Mouse (Mus musculus): Measurements from ENCODE around the gene Zscan21. TPM values are rescaled to one million over a fixed set of nuclear protein-coding genes. Genes with fewer than 3 reads are reported as not detected.
"Not testable (repeated sequence)": the region's sequence is repeated elsewhere in the genome, so short reads cannot be mapped to it uniquely, and the experiment has no call there.

The Zscan21 gene
- total RNA-seq, 2 experiments from 2014 or later = 12.7 to 17.0 TPM

DNA sequence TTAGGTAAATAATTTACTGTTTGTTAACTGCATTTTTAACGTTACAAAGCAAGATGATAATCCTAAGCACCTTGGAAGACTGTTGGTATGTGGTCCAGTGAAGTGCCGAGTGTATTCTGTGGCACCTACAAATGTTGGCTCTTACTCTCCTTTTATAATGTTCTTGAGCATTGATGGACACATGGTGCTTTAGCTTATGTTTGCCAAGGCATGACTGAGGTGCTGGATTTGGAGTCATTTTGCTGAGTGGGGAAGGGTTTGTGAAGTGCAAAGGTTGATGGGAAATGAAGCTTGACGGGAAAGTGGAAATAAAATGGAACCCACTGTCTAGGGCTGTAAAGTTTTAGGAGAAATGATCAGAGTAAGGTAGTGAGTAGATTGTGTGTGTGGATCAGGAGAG, 28.3 kb upstream of the Zscan21 start:
- no peak for DNase-seq
- no peak overlapping the region for H3K27ac ChIP-seq
- H3K4me3 ChIP-seq = no peak overlapping the region
- intact Hi-C loops (cut with DNase I) = loop anchor here (5.0 kb wide), 1 partner anchor 69 kb away; the partner anchor contains the start of gene Zfp113
- no peak for TF ChIP-seq CTCF (IDR thresholded peaks at IDR 0.05)

- no peak for DNase-seq
- no peak for TF ChIP-seq CTCF (IDR thresholded peaks at IDR 0.05)
- no peak overlapping the region for H3K27ac ChIP-seq
- no peak overlapping the region for H3K4me3 ChIP-seq
- intact Hi-C loops (cut with DNase I) = loop anchor here (5.0 kb wide), 1 partner anchor 68 kb away; the partner anchor contains the start of gene Zfp113
Measured at GRCm38 (mm10) chr5:138089108-138089551, 27.6 kb upstream of the Zscan21 start.

- peak; percentile 50 for TF ChIP-seq CTCF (IDR thresholded peaks at IDR 0.05)
- intact Hi-C loops (cut with DNase I) = no loop called here
- DNase-seq = no peak
- Histone ChIP-seq H3K27ac (no peak overlapping the region), H3K4me3 (no peak overlapping the region)
Measured at GRCm38 (mm10) chr5:138090271-138090670, 26.4 kb upstream of the Zscan21 start.

DNA sequence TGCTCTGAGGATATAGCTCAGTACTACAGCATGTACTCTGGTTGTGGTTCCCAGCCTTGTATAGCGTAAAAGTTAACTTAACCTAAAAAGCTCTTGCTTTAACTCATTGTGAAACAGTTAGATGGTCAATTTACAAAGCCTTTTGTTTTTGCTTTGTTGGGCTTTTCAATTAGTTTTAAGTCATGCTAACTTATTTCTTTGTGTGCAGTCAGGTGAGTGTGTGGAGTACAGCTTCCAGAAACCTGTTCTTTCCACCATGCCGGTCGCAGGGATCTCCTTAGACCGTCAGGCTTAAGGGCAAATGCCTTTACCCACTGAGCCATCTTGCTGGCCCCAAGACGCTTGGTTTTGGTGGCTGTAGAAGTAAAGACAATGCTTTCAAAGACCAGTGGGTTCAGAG, 26.0 kb upstream of the Zscan21 start:
- TF ChIP-seq CTCF (IDR thresholded peaks at IDR 0.05) = no peak
- H3K27ac ChIP-seq = no peak overlapping the region
- no peak overlapping the region for H3K4me3 ChIP-seq
- DNase-seq = no peak
- intact Hi-C loops (cut with DNase I) = no loop called here

GRCm38 (mm10) chr5:138092771-138093170, 23.9 kb upstream of the Zscan21 start:
- DNase-seq = no peak
- TF ChIP-seq CTCF (IDR thresholded peaks at IDR 0.05) = no peak
- Histone ChIP-seq H3K4me3 (no peak overlapping the region), H3K27ac (no peak overlapping the region)
- intact Hi-C loops (cut with DNase I) = no loop called here

- no peak overlapping the region for H3K4me3 ChIP-seq
- TF ChIP-seq CTCF (IDR thresholded peaks at IDR 0.05) = no peak
- no peak overlapping the region for H3K27ac ChIP-seq
- DNase-seq = no peak
- intact Hi-C loops (cut with DNase I) = no loop called here
Measured at GRCm38 (mm10) chr5:138094474-138094873, 22.2 kb upstream of the Zscan21 start.

DNA sequence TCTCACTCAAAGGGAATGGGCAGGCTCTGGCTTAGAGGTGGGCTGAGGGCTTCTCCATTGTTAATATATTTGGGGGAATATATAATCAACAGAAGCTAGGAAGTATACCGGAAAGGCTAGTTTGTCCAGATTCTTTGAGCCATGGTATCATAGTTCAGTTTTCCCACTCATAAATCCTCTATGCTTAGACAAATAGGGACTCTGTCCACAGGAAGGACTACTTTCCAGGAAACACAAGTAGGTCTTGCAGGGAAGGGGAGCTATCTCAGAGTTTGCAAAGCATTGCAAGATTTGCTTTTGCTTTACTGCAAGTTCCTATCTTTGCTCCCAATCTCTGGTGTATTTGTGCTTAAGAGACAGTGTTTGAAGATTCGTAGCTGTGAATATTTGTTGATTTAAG, 11.7 kb upstream of the Zscan21 start:
- intact Hi-C loops (cut with DNase I) = no loop called here
- H3K27ac ChIP-seq = no peak overlapping the region
- no peak overlapping the region for H3K4me3 ChIP-seq
- DNase-seq = no peak
- no peak for TF ChIP-seq CTCF (IDR thresholded peaks at IDR 0.05)

DNA sequence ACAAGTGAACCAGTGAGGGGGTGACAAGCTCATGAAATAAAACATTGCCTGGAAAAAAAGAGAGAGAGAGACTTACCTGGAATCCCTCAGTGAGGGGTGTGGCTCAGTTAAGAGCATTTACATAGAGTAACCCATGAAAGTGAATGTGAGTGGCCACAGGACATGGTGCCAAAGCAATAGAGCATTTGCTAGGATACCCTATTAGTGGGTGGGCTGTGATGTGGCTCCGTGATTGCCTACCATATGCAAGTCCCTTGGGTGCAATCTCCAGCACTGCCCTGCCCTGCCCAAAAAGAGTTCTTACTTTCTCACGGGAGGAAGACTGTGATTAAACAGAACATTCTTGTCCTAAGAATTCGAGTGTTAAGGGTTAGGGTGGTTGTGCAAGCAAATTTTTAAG, 9.6 kb upstream of the Zscan21 start:
- no peak for TF ChIP-seq CTCF (IDR thresholded peaks at IDR 0.05)
- no peak overlapping the region for H3K27ac ChIP-seq
- intact Hi-C loops (cut with DNase I) = no loop called here
- no peak overlapping the region for H3K4me3 ChIP-seq
- no peak for DNase-seq

DNA sequence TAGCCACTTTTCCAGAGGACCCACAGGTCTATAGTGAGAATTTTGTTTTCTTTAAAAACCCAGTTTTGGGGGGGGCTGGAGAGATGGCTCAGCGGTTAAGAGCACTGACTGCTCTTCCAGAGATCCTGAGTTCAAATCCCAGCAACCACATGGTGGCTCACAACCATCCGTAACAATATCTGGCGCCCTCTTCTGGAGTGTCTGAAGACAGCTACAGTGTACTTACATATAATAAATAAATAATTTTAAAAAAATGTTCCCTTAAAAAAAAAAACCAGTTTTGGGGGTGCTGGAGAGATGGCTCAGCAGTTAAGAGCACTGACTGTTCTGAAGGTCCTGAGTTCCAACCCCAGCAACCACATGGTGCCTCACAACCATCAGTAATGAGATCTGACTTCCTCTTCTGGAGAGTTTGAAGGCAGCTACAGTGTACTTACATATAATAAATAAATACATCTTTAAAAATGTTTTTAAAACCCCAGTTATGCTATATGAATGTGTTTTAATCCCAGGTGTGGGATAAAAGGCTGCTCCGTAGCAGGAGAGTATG, 6.8 kb upstream of the Zscan21 start:
- H3K4me3 ChIP-seq; DNase-seq; H3K27ac ChIP-seq; intact Hi-C loops (cut with DNase I): not testable (repeated sequence)
- TF ChIP-seq CTCF (IDR thresholded peaks at IDR 0.05) = 0 out of 2 replicates have a peak, but pooled peaks have one; percentile 6

DNA sequence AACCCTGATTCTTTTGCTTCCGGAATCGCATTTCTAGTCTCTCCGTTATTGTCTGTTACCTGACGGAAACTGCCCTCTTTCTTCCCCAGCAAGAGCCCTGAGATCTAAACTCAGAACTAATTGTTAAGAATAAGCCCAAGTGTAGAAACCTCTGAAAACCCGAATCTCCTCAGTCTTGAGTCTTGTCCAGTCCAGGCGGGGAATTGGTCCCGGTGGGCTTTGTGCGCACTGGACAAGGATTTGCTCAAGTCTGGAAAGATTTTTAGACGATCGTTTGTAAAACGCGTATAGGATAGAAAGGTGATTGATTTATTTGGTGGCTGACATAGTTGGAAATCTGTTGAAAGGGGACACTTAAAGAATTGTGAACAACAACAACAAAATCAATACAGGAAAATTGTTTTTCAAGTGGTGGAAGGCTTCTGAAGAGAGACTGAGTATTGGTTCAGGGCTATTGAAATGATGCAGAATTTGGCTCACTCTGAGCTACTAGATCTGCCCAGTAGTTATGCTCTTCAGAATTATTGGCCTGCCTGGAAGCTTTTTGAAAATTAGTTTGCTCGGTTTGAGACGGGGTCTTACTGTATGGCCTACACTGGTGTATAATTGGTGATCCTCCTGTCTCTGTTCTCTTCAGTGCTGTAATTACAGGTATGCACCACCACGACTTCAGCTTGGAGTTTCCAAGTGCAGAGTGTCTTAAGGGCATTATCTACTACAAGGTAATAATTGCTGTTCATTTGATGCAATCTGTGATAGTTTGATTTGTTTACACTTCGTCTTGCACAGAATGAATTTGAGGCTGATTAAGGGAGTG, 704 bp downstream of the Zscan21 start:
- no peak for DNase-seq
- H3K27ac ChIP-seq = peak overlapping the region; percentile 99
- peak overlapping the region; percentile 90 for H3K4me3 ChIP-seq
- intact Hi-C loops (cut with DNase I) = loop anchor here (1.0 to 2.0 kb wide), 3 partner anchors 33 to 77 kb away; partner anchors contain the start of genes Mblac1, Zfp113 and Zkscan1
- no peak for TF ChIP-seq CTCF (IDR thresholded peaks at IDR 0.05)

DNA sequence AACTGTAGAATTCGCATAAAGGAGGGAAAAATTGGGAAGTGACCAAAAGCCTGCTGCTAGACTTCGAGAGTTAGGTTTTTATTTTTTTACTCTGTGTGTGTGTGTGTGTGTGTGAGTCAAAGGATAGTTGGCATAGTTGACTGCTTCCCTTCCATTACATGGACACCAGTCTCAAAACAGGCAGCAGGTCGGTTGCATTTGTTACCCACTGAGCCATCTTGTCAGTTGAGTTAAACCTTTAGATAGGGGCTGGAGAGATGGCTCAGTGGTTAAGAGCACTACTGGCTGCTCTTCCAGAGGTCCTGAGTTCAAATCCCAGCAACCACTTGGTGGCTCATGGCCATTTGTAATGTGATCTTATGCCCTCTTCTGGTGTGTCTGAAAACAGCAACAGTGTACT, 1.3 kb downstream of the Zscan21 start:
- Histone ChIP-seq H3K27ac (peak overlapping the region; percentile 99; the same call in 1 of the 2 replicates), H3K4me3 (peak overlapping the region; percentile 90)
- intact Hi-C loops (cut with DNase I) = no loop called here
- no peak for DNase-seq
- no peak for TF ChIP-seq CTCF (IDR thresholded peaks at IDR 0.05)

- intact Hi-C loops (cut with DNase I) = no loop called here
- Histone ChIP-seq H3K4me3 (no peak overlapping the region), H3K27ac (no peak overlapping the region)
- no peak for DNase-seq
- TF ChIP-seq CTCF (IDR thresholded peaks at IDR 0.05) = no peak
Measured at GRCm38 (mm10) chr5:138132425-138133064, 15.8 kb downstream of the Zscan21 start.

- TF ChIP-seq CTCF (IDR thresholded peaks at IDR 0.05) = no peak
- intact Hi-C loops (cut with DNase I) = no loop called here
- H3K27ac ChIP-seq = no peak overlapping the region
Measured at GRCm38 (mm10) chr5:138137257-138137656, 20.6 kb downstream of the Zscan21 start.

More at GRCm38 (mm10) chr5:138137257-138137656, 20.6 kb downstream of the Zscan21 start:
- no peak overlapping the region for H3K4me3 ChIP-seq
- no peak for DNase-seq

Measured in gastrocnemius, adult 2 months (tissue).